Mouse (Mus musculus) hindbrain, embryonic 10.5 days (tissue): Measurements from ENCODE around the gene Zfp329. TPM values are rescaled to one million over a fixed set of nuclear protein-coding genes. Genes with fewer than 3 reads are reported as not detected.
"Not testable (repeated sequence)": the region's sequence is repeated elsewhere in the genome, so short reads cannot be mapped to it uniquely, and the experiment has no call there.

Source experiments
- DNase-seq: peaks from one replicate; pipeline ENCODE4 v3.0.0-alpha.2; 2017; ENCODE audit warnings: low spot score
- H3K27ac ChIP-seq: fragments of 300-500 bp; sonication (generic); 2 replicates; pipeline ENCODE4 v1.5.1; 2016; ENCODE audit warnings: mild to moderate bottlenecking, moderate library complexity
- H3K27me3 ChIP-seq: fragments of 300-500 bp; sonication (generic); 2 replicates; pipeline ENCODE4 v1.6.1; 2016; ENCODE audit warnings: mild to moderate bottlenecking; ENCODE audit not compliant: poor library complexity, insufficient read depth, severe bottlenecking
- H3K36me3 ChIP-seq: fragments of 300-500 bp; sonication (generic); 2 replicates; pipeline ENCODE4 v1.6.1; 2016; ENCODE audit warnings: mild to moderate bottlenecking, moderate library complexity
- H3K4me1 ChIP-seq: fragments of 300-500 bp; sonication (generic); replicated peaks from 2 replicates; pipeline ENCODE4 v1.6.1; 2016; ENCODE audit warnings: mild to moderate bottlenecking
- H3K4me3 ChIP-seq: fragments of 300-500 bp; sonication (generic); 2 replicates; pipeline ENCODE4 v1.5.1; 2016; ENCODE audit warnings: mild to moderate bottlenecking, moderate library complexity
- H3K9me3 ChIP-seq: fragments of 300-500 bp; sonication (generic); 2 replicates; pipeline ENCODE4 v1.6.1; 2016; ENCODE audit warnings: mild to moderate bottlenecking, moderate library complexity
- WGBS: fragments of 180-500 bp; shearing (Covaris S2); methylation state at CpG from one replicate; pipeline ENCODE4 v1.1.7; 2016; 5-methylcytosine and 5-hydroxymethylcytosine counted together
- polyA plus RNA-seq: library from polyadenylated mRNA; unstranded; fragments of >200 nt; fragmentation: Nextera tagmentation; extraction: Ambion mirVana; gene quantifications from 2 replicates; pipeline ENCODE4 v1.2.1, GENCODE M21; 2016

Gene Zfp329
- polyA plus RNA-seq, result 14.1 and 15.8 TPM in 2 replicates

DNA sequence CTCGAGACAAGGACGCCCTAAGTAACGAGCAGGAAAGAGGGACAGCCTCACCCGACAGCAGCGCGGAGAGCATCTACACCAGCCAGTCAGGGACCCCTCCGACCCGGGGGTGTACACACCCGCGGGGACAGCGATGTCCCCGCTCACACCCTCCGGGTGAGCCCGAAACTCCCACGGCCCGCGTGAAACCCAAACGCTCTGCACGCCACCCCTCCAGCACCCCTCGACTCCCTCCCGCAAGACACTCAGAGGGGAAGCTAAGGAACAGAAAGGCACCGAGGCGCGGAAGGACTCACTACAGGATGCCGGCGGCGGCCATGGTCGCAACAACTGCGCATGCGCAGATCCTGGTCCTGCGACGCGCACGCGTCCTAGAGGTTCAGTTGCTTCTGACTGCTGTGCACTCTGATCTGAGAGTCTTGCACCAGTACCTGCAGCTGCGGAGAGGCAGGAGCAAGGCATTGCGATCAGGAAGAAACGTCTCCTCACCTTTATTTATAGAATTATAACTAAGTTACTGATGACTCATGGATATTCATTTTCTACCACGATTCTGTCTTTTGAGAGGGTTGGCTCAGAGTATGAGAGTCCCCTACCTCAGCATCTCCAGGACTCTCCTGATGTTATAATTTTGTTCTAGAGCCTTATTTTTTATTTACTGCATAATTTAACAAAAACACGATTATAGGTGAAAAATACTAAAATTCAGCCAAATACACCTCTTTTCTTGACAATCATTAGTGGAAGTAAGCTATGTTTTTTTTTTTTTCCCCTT is at the start of gene Zfp329:
TSS of gene Zfp329 (minus strand) at position 338 of the 775 bp plus-strand sequence.
- WGBS, result 1% methylated on average over 40 of the region's 40 CpGs
- peak within 1 kb of the TSS; percentile 92 for H3K4me3 ChIP-seq
- DNase-seq, result peak; percentile 94
- peak within 1 kb of the TSS; percentile 97 for H3K27ac ChIP-seq
- H3K27me3 ChIP-seq, result no peaks in the 10 kb centered on the region
- H3K9me3 ChIP-seq, result peaks cover 49% of the 10 kb centered on the region
- H3K36me3 ChIP-seq, result peaks cover 33% of the 10 kb centered on the region
- H3K4me1 ChIP-seq, result peaks cover 5% of the 10 kb centered on the region

DNA sequence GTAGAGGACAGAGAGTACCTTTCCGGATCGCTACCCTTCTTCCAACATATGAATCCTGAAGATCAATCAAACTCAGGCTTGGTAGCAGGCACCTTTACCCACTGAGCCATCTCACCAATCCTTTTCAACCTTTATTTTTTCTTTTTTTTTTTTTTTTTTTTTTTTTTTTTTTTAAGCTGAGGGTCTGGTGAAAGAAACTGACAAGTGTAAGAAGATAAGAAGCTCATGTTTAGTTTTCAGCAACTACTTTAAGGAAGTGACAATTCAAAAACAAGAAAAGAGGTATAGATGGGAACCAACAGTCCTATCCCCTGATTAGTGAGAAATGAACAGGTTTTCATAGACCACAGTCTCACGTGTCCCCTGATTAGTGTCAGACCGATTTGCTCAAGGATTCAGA is 17.1 kb upstream of the Zfp329 start:
- Histone ChIP-seq H3K27ac (no peak overlapping the region), H3K9me3 (peaks cover 60% of the 10 kb centered on the region), H3K4me3 (peak overlapping the region; percentile 62), H3K4me1 (0 out of 2 replicates have a peak, but pooled peaks cover 4% of the 10 kb centered on the region), H3K36me3 (peaks cover 49% of the 10 kb centered on the region), H3K27me3 (no peaks in the 10 kb centered on the region)
- no peak for DNase-seq
- WGBS, result 95% methylated on average over 4 of the region's 4 CpGs

DNA sequence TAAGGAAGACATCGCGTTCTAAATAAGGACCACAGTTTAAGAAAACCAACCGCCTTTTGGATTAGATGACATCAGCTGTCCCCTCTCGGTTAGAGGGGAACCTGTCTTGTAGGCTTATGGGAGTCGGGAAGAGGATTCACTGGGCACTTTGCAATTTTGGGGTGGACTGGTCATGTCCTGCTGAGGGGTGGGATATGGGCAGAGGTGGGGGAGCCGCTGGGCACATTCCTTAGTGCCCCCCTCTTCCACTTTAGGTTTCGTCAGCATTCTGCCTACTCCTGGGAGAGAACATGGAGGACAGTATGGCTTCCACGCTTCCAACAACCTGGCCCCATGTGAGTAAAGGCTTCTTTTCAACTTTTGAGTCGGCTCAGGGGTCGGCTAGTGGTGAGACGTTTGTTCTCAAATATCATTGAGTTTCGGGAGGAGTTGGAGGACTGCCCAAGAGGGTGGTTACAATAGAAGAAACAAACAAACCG is 16.6 kb upstream of the Zfp329 start:
- 0 out of 2 replicates have a peak, but pooled peaks cover 4% of the 10 kb centered on the region for H3K4me1 ChIP-seq
- no peaks in the 10 kb centered on the region for H3K27me3 ChIP-seq
- H3K9me3 ChIP-seq, result peaks cover 54% of the 10 kb centered on the region
- peak; percentile 35 for DNase-seq
- peaks cover 43% of the 10 kb centered on the region for H3K36me3 ChIP-seq
- H3K27ac ChIP-seq, result peak overlapping the region; percentile 91
- peak overlapping the region; percentile 62 for H3K4me3 ChIP-seq
- 45% methylated on average over 13 of the region's 13 CpGs for WGBS

DNA sequence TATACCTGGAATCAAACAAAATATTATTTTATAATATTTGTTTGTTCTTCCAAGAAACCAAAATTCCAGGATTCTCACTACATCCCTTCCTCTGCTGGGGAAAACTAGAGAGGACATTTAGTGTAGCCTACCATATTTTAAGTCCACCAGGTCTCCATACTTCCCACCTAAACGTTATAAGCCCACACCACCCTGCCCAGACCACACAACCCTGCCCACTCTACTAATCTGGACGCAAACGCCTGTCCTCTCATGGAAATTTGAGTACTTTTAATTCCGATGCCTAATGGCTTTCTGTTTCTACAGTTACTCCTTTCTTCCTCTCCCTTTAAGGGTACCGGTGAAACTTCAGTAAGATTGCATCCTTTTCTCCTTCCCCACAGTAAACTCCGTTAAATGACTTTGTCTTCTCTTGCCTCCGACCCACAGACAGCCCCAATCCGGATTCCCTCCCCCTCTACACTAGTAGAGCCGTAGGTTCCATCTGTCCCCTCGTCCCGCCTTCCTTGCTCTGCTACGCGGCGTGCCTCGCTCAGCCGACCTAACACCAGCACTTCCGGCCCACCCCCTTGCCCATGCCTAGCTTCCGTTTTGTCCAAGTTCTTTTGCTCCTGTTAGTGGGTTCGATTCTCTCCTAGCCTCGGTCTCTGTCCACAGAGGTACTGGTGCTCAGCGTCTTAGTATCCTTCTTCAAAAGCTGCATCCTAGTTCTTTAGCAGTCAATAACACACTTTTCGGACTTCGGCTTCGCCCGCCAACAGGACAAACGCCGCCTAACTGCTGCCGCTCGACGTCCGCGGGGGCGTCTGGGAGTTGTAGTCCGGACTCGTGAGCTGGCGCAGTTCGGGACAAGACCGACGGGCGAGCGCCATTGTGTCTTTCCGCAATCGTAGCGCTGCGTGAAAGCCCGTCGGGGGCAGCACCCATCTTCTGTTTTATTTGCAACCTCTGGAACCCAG is 15.8 kb upstream of the Zfp329 start, which contains the start of gene Zfp110:
TSS of gene Zfp110 (plus strand) at position 600 of the 959 bp plus-strand sequence.
- Histone ChIP-seq H3K4me1 (0 out of 2 replicates have a peak, but pooled peaks cover 4% of the 10 kb centered on the region), H3K9me3 (peaks cover 52% of the 10 kb centered on the region), H3K36me3 (peaks cover 35% of the 10 kb centered on the region), H3K4me3 (peak within 1 kb of the TSS; percentile 62), H3K27ac (peak within 1 kb of the TSS; percentile 91), H3K27me3 (no peaks in the 10 kb centered on the region)
- WGBS, result 4% methylated on average over 47 of the region's 47 CpGs
- DNase-seq, result peak; percentile 89

DNA sequence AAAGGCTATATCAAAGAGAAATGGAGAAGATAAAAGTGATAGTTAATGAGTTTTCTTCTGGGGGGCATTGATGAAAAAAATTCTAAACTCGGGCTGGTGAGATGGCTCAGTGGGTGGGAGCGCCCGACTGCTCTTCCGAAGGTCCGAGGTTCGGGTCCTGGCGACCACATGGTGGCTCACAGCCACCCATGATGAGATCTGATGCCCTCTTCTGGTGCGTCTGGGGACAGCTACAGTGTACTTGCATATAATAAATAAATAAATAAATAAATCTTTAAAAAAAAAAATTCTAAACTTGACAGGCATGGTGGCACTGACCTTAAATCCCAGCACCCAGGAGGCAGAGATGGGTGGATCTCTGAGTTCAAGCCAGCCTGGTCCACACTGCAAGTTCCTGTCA is 3.1 kb downstream of the Zfp329 start:
- peaks cover 64% of the 10 kb centered on the region for H3K36me3 ChIP-seq
- 95% methylated on average over 8 of the region's 8 CpGs for WGBS
- H3K4me1 ChIP-seq, result peaks cover 5% of the 10 kb centered on the region
- no peak overlapping the region for H3K27ac ChIP-seq
- no peaks in the 10 kb centered on the region for H3K27me3 ChIP-seq
- peaks cover 63% of the 10 kb centered on the region for H3K9me3 ChIP-seq
- no peak overlapping the region for H3K4me3 ChIP-seq
- no peak for DNase-seq

DNA sequence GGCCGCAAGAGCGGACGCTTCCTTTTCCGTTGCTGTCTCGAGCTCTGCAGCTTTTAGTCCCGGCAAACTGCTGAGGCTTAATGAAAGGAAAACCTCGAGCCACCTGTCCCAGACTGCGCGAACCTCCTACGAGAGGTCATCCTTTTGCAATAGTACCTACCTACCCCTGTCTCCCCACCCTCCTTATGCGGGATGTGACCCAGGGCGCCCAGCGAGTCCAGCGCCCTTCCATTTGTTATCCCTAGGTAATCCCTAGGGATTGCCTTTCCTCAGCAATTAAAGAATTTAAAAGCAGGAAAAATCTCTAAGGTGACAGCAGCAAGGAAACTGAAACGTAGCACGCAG is 15.0 kb downstream of the Zfp329 start:
- no peak for DNase-seq
- peak overlapping the region; percentile 88 for H3K27ac ChIP-seq
- no peaks in the 10 kb centered on the region for H3K27me3 ChIP-seq
- H3K36me3 ChIP-seq, result peaks cover 30% of the 10 kb centered on the region
- H3K4me1 ChIP-seq, result peaks cover 15% of the 10 kb centered on the region; the same call in 1 of the 2 replicates
- 1% methylated on average over 16 of the region's 16 CpGs for WGBS
- H3K4me3 ChIP-seq, result peak overlapping the region; percentile 56
- peaks cover 12% of the 10 kb centered on the region for H3K9me3 ChIP-seq

DNA sequence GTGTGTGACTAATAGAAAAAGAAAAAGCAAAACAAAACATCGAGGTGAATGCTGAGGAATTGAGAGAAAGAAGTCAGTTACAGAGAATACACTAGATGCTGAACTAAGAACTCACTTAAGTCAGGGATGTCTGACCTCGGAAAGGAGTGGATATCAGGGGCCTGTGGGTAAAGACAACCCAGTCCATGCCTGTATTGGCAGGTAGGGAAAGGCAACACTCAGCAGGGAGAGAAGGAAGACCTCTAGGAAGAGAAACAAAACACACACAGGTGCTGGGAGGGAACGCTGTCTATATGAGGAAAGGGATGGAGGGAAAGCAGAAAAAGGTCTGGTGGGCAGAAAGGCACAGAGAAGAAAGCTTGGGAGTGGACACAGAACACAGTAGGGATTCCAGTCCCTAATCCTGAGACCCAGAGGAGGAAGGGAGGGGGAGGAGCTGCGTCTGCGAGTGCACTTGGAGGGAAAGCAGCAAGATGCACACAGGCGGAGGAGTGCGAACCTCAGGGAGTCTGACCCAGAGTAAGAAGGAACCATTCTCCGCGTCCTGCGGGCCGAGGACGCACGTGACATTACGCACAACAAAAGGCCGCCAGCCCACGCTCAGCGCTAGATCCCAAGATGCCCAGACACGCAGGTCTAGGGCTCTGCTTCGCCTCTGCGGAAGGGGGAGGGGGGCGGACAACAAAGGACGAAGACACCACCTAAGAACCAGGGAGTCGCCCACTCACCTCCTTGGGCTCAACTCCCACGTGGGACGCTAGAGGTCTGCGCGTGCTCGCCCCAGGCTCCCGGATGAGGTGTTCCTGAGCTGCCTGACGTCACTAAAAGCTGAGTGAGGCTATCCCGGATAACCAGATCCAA is 15.6 kb downstream of the Zfp329 start, which contains the start of gene Zscan18:
TSS of gene Zscan18 (minus strand) at position 770 of the 861 bp plus-strand sequence.
- WGBS, result 6% methylated on average over 31 of the region's 31 CpGs
- H3K4me3 ChIP-seq, result peak within 1 kb of the TSS; percentile 56
- peak within 1 kb of the TSS; percentile 88 for H3K27ac ChIP-seq
- DNase-seq, result peak; percentile 84
- H3K4me1 ChIP-seq, result peaks cover 15% of the 10 kb centered on the region; the same call in 1 of the 2 replicates
- peaks cover 24% of the 10 kb centered on the region for H3K36me3 ChIP-seq
- peaks cover 9% of the 10 kb centered on the region for H3K9me3 ChIP-seq
- no peaks in the 10 kb centered on the region for H3K27me3 ChIP-seq

DNA sequence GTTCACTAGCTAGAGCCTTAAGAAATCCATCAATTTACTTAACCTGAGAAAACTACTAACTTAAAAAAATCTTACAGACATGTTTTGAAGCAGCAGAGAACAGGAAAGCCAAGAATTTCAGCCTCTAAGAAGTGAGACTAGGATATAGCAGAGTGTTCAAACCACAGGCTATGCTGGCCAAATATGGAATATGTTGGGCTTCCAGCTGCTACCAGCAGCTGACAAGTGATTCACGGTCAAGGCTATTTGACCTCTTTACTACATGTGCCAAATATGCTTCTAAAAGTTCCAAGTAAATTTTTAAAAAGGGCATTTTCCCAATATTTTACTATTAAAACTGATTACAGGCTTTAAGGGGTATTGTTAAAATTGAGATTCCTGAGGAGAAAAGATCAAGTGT is 19.1 kb downstream of the Zfp329 start:
- no peak for DNase-seq
- 89% methylated on average over 1 of the region's 1 CpGs for WGBS
- H3K9me3 ChIP-seq, result peaks cover 19% of the 10 kb centered on the region
- no peak overlapping the region for H3K27ac ChIP-seq
- H3K4me3 ChIP-seq, result no peak overlapping the region
- H3K4me1 ChIP-seq, result peaks cover 15% of the 10 kb centered on the region; the same call in 1 of the 2 replicates
- no peaks in the 10 kb centered on the region for H3K27me3 ChIP-seq
- H3K36me3 ChIP-seq, result peaks cover 11% of the 10 kb centered on the region; the same call in 1 of the 2 replicates

DNA sequence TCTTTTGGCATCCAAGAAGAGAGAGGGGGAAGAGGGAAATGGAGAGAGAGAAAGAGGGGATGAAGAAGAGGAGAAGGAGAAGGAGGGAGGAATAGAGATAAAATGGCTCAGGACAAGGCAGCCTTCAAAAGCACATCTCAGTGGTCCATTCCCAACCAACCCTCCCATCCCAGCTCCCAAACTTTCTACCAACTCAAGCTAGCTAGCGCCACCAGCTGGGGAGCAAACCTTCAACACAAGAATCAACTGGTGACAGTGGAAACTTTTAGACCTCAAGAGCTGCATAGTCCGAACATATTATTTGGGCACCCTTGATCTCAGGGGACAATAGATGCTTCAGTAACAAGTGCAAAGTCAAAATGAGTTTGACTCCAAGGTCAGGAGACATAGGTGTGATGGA is 20.7 kb downstream of the Zfp329 start:
- DNase-seq, result no peak
- no peak overlapping the region for H3K4me3 ChIP-seq
- WGBS, result 66% methylated on average over 2 of the region's 2 CpGs

DNA sequence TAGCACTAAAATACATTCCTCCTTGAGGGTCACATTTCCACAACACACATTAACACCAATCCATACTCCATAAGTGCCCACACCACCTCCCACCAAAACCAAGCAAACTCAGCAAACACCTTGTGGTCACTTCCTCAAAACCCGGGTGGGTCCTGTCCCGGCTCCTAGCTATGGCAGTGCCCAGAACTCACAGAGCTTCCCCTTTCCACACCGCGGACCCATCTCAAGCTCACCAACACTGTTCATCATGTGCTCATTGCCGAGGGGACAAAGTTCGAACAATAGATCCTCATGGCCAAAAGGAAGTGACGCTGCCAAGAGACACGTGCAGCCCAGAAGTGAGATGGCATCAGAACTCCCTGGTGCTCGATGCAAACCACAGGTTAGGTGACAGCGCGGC is 26.0 kb downstream of the Zfp329 start:
- WGBS, result 93% methylated on average over 11 of the region's 11 CpGs
- not testable (repeated sequence) for H3K4me3 ChIP-seq, H3K27me3 ChIP-seq, DNase-seq, H3K4me1 ChIP-seq, H3K36me3 ChIP-seq, H3K27ac ChIP-seq
- peaks cover 16% of the 10 kb centered on the region for H3K9me3 ChIP-seq

More for the DNA sequence above, 20.7 kb downstream of the Zfp329 start:
- Histone ChIP-seq H3K36me3 (peaks cover 11% of the 10 kb centered on the region; the same call in 1 of the 2 replicates), H3K4me1 (peaks cover 3% of the 10 kb centered on the region; the same call in 1 of the 2 replicates), H3K9me3 (peaks cover 19% of the 10 kb centered on the region), H3K27ac (no peak overlapping the region), H3K27me3 (no peaks in the 10 kb centered on the region)

DNA sequence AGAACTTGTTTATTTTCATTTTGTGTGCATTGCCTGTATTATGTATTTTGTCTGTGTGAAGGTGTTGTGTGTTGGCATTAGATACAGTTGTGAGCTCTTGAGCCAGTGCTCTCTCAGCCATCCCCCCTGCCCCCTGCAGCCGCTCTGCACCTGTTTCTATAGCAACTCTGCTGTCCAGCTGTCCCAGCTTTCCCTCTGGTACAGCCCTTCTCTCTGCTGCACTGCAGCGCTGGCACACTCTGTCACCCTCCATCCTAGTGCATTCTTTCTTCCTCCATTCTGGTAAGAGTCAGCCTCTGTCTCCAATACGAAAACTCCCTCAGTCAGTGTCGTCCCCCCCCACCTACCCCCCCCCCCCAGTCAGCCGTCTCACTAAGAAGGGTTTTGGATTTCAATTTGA is 30.6 kb downstream of the Zfp329 start:
- peaks cover 4% of the 10 kb centered on the region; the same call in 1 of the 2 replicates for H3K4me1 ChIP-seq
- H3K36me3 ChIP-seq, result no peaks in the 10 kb centered on the region
- H3K27ac ChIP-seq, result no peak overlapping the region
- 0 out of 2 replicates have a peak, but pooled peaks cover 4% of the 10 kb centered on the region for H3K9me3 ChIP-seq
- 21% methylated on average over 5 of the region's 5 CpGs for WGBS
- no peak for DNase-seq
- no peaks in the 10 kb centered on the region for H3K27me3 ChIP-seq
- H3K4me3 ChIP-seq, result no peak overlapping the region
